Mouse (Mus musculus): ENCODE results near the gene Zmynd8. TPM values are rescaled to one million over a fixed set of nuclear protein-coding genes. Genes with fewer than 3 reads are reported as not detected.

Gene Zmynd8
- polyA plus RNA-seq, 1 experiment, result 30.3 TPM

DNA sequence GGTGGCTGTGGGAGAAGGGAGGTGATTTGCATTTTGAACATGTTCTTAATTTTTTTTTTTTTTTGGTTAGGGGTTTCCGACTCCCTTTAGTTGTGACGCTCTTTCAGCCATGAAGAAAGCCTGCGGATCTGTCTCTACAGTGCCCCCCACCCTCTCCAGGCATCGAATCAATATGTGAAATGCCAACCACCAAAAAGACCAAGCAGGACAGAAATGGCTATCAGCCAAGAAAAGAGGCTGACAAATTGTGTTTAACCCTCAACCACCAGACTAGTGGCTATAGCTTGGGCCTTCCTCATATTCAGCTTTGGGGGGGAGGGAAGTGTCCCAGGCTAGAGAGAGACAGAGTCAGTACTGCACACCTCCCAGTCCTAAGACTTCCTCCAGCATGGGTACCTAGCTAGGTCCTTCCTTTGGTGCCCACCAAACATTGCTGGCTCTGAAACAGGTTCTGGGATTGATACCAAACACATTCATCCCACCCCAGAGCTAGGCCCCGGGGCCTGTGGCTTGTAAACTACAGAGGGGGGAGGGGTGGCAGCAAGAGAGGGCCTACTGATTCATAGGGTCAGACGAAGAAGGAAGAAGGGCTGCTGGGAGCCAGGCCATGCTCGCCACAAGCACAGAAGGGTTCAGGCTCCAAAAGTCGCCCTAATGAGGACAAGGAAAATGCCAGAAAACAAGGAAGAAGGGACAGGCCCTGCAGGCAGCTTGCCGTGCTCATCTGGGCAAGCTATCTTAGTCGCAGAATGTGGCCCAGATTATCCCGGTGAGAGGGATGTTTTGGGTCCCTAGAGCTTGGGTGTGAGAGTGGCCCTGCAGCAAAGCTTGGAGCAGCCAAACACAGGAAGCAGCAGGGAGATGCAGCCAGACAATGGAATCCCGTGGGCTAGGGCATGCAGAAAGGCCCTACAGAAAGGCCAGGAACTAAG lies 40.1 kb downstream of the Zmynd8 start:
- H3K4me3 ChIP-seq (ENCODE audit: control insufficient read depth, insufficient read depth, low read length), result no peak overlapping the region
- 59% methylated on average over 12 of the region's 12 CpGs for WGBS
- DNase-seq, result no peak
- H3K4me1 ChIP-seq (replicated peaks; ENCODE audit: control insufficient read depth, insufficient read depth, low read length), result peaks cover 62% of the 10 kb centered on the region
- H3K27ac ChIP-seq (ENCODE audit: control insufficient read depth, insufficient read depth, low read length), result peak overlapping the region; percentile 45
- no peaks in the 10 kb centered on the region for H3K36me3 ChIP-seq (ENCODE audit: control insufficient read depth, insufficient read depth, low read length)
- no peak for TF ChIP-seq POLR2A (IDR thresholded peaks at IDR 0.05; ENCODE audit: control insufficient read depth, extremely low read depth, insufficient read depth, low read length, poor library complexity)
- TF ChIP-seq CTCF (IDR thresholded peaks at IDR 0.05; ENCODE audit: borderline replicate concordance, control insufficient read depth, extremely low read depth, insufficient read depth, low read length, poor library complexity), result no peak
- H3K27me3 ChIP-seq (ENCODE audit: control insufficient read depth, insufficient read depth, low read length), result no peaks in the 10 kb centered on the region

DNA sequence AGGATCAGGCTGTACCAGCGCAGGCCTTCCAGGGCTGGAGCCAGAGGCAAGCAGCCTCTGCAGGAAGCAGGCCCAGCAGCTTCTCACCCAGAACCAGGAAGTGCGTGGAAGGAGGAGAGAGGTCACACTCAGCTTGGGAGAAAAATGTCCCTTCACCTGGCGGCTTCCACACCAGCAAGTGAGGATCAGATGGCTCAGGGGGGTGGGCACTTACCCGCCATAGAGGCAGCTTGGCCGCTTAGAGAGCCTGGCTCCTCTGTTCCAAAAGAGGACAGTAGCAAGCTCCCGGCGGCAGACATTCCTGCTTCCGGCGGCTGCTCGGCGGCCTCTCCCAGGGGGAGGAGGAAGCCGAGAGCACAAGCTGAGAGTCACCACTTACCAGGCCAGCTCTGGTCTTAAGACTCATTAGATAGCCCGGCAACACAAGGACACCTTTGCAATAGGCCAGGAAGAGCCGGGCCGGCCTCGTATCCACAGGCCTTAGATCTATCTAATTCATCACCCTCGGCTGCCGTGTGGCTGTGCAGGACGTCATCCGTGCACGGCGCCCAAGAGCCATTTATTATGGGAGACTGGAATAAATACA lies 40.9 kb downstream of the Zmynd8 start:
- 75% methylated on average over 22 of the region's 22 CpGs for WGBS
- peaks cover 70% of the 10 kb centered on the region for H3K4me1 ChIP-seq (replicated peaks; ENCODE audit: control insufficient read depth, insufficient read depth, low read length)
- no peaks in the 10 kb centered on the region for H3K27me3 ChIP-seq (ENCODE audit: control insufficient read depth, insufficient read depth, low read length)
- no peaks in the 10 kb centered on the region for H3K36me3 ChIP-seq (ENCODE audit: control insufficient read depth, insufficient read depth, low read length)
- no peak for TF ChIP-seq CTCF (IDR thresholded peaks at IDR 0.05; ENCODE audit: borderline replicate concordance, control insufficient read depth, extremely low read depth, insufficient read depth, low read length, poor library complexity)
- no peak for TF ChIP-seq POLR2A (IDR thresholded peaks at IDR 0.05; ENCODE audit: control insufficient read depth, extremely low read depth, insufficient read depth, low read length, poor library complexity)
- no peak overlapping the region for H3K4me3 ChIP-seq (ENCODE audit: control insufficient read depth, insufficient read depth, low read length)
- peak; percentile 23 for DNase-seq
- peak overlapping the region; percentile 49 for H3K27ac ChIP-seq (ENCODE audit: control insufficient read depth, insufficient read depth, low read length)

DNA sequence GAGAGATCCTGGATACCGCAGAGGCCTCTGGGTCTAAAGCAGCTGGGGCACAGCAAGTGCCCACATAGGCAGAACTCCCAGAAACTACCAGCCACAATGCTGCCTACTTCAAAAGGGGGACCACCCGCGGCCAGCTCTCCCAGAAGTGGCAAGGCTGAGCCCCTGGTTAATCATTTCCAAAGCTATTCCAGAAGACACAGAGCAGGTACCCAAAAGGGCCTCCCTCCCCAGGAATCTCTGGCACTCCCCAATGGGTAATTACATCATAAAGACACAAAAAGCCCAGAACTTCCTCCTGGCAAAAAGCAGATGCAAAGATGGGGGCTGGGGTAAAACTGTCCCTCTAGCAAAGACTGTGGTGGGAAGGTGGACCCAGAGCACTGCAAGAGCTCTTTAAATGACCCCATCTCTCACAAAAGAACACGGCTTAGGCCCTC lies 41.4 kb downstream of the Zmynd8 start:
- Histone ChIP-seq H3K4me3 (ENCODE audit: control insufficient read depth, insufficient read depth, low read length) (no peak overlapping the region), H3K4me1 (replicated peaks; ENCODE audit: control insufficient read depth, insufficient read depth, low read length) (peaks cover 75% of the 10 kb centered on the region), H3K36me3 (ENCODE audit: control insufficient read depth, insufficient read depth, low read length) (no peaks in the 10 kb centered on the region), H3K27me3 (ENCODE audit: control insufficient read depth, insufficient read depth, low read length) (no peaks in the 10 kb centered on the region), H3K27ac (ENCODE audit: control insufficient read depth, insufficient read depth, low read length) (peak overlapping the region; percentile 8; the same call in 1 of the 2 replicates)
- WGBS, result 26% methylated on average over 4 of the region's 4 CpGs
- no peak for DNase-seq
- TF ChIP-seq POLR2A (IDR thresholded peaks at IDR 0.05; ENCODE audit: control insufficient read depth, extremely low read depth, insufficient read depth, low read length, poor library complexity) (no peak), CTCF (IDR thresholded peaks at IDR 0.05; ENCODE audit: borderline replicate concordance, control insufficient read depth, extremely low read depth, insufficient read depth, low read length, poor library complexity) (no peak)

DNA sequence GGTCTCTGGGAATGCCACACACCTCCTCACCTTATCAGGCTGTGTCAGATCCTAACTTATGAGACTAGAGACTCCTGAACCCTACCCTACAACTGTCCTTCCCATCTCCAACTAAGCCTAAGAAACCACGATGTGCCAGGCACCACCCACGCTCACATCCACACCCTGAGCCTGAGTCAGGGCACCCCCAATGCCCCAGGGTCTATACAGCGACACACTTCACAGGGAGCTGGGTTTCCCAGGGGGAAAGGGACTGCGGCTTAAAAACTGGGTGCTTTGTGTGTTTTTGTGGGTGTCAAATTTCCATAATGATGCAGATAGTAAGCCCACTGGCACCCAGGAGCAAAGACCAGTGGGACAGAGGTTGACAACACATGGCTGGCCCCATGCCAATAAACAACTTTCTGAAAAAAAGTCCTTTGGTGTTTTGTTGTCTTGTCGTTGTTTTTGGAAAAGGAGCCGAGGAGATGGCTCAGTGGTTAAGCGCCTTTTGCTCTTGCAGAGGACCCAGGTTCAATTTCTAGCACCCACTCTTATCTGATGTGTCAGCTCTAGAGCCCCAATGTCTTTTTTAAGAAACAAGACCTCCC lies 42.1 kb downstream of the Zmynd8 start:
- H3K4me1 ChIP-seq (replicated peaks; ENCODE audit: control insufficient read depth, insufficient read depth, low read length), result peaks cover 78% of the 10 kb centered on the region
- no peak for TF ChIP-seq POLR2A (IDR thresholded peaks at IDR 0.05; ENCODE audit: control insufficient read depth, extremely low read depth, insufficient read depth, low read length, poor library complexity)
- TF ChIP-seq CTCF (IDR thresholded peaks at IDR 0.05; ENCODE audit: borderline replicate concordance, control insufficient read depth, extremely low read depth, insufficient read depth, low read length, poor library complexity), result no peak
- WGBS, result 86% methylated on average over 7 of the region's 7 CpGs

DNA sequence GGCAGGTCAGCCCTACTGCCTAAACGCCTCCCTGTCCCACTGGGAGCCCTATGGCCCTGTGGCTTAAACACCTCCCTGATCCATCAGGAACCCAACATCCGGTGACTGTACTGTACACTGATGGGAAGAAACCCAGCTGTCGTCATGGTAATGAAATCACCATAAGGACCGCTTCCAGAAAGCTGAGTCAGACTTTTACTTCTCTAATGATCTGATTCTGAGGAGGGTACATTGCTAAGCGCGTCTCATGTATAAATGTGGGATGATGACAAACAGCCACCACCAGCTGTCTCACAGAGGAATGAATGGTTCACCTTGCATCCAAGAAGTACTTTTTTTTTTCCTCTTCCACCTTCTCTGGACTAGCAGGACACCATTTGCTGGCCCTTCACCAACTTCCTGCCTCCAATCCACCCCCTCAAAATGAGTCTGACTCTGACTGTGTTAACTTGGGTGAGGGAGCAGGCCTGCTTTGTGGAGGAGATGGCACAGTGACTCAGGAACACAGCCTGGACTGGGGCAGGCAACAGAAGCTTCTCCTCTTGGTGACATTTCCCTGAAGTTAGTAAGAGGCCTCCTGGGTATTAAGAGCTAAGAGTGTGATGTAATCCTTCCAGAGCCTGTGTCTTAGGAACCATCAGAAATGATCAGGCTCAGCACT lies 43.0 kb downstream of the Zmynd8 start:
- Histone ChIP-seq H3K27ac (ENCODE audit: control insufficient read depth, insufficient read depth, low read length) (0 out of 2 replicates have a peak overlapping the region, but pooled peaks have one; percentile 16), H3K4me1 (replicated peaks; ENCODE audit: control insufficient read depth, insufficient read depth, low read length) (peaks cover 74% of the 10 kb centered on the region), H3K4me3 (ENCODE audit: control insufficient read depth, insufficient read depth, low read length) (no peak overlapping the region), H3K36me3 (ENCODE audit: control insufficient read depth, insufficient read depth, low read length) (peaks cover 9% of the 10 kb centered on the region; the same call in 1 of the 2 replicates), H3K27me3 (ENCODE audit: control insufficient read depth, insufficient read depth, low read length) (no peaks in the 10 kb centered on the region)
- no peak for TF ChIP-seq POLR2A (IDR thresholded peaks at IDR 0.05; ENCODE audit: control insufficient read depth, extremely low read depth, insufficient read depth, low read length, poor library complexity)
- no peak for TF ChIP-seq CTCF (IDR thresholded peaks at IDR 0.05; ENCODE audit: borderline replicate concordance, control insufficient read depth, extremely low read depth, insufficient read depth, low read length, poor library complexity)
- no peak for DNase-seq
- 91% methylated on average over 6 of the region's 6 CpGs for WGBS

More for the DNA sequence above, 42.1 kb downstream of the Zmynd8 start:
- Histone ChIP-seq H3K4me3 (ENCODE audit: control insufficient read depth, insufficient read depth, low read length) (no peak overlapping the region), H3K27ac (ENCODE audit: control insufficient read depth, insufficient read depth, low read length) (no peak overlapping the region), H3K36me3 (ENCODE audit: control insufficient read depth, insufficient read depth, low read length) (peaks cover 2% of the 10 kb centered on the region; the same call in 1 of the 2 replicates), H3K27me3 (ENCODE audit: control insufficient read depth, insufficient read depth, low read length) (no peaks in the 10 kb centered on the region)
- no peak for DNase-seq

All from thymus, adult 2 months (tissue).